Mouse (Mus musculus): Measurements from ENCODE around the gene Myo1b. TPM values are rescaled to one million over a fixed set of nuclear protein-coding genes. Genes with fewer than 3 reads are reported as not detected.

Gene Myo1b
- total and polyA plus RNA-seq, 3 experiments, result not detected

DNA sequence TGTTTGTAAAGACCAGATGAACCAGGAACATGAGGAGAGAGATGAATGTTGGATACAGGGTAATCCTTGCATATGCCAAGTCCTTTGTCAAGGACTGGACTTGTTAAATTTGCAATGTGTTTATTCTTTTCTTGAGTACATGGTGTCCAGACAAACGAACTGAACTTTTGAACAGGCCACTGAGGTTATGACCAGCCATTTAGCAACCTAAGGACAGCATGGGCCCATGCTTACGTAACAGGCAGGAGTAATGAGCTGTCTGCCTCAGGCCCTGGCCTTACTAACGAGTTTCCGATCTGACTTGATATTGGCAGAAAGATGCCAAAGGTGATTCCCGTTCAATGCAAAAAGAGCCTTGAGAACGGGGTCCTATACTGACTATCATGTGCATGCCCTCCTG, 156.2 kb downstream of the Myo1b start:
- Histone ChIP-seq H3K27ac (ENCODE audit: control insufficient read depth, low read depth, low read length) (no peak overlapping the region), H3K4me3 (ENCODE audit: control insufficient read depth in 1 of 2, insufficient read depth in 1 of 2, low read depth in 2 of 2, low read length in 2 of 2) (no peak overlapping the region), H3K9ac (ENCODE audit: control insufficient read depth, low read depth, low read length, poor library complexity, severe bottlenecking) (no peak overlapping the region), H3K36me3 (ENCODE audit: control insufficient read depth in 1 of 2, insufficient read depth in 2 of 2, low read length in 2 of 2) (no peaks in the 10 kb centered on the region), H3K27me3 (ENCODE audit: control insufficient read depth in 1 of 2, insufficient read depth in 2 of 2, low read length in 2 of 2) (no peaks in the 10 kb centered on the region), H3K79me2 (ENCODE audit: control insufficient read depth, insufficient read depth, low read length, poor library complexity) (no peaks in the 10 kb centered on the region), H3K9me3 (replicated peaks; ENCODE audit: insufficient read depth, low read length) (no peaks in the 10 kb centered on the region), H3K4me1 (ENCODE audit: control insufficient read depth in 1 of 2, insufficient read depth in 2 of 2, low read length in 2 of 2) (no peaks in the 10 kb centered on the region)
- no peak for DNase-seq (ENCODE audit: low read depth, low spot score)
- no peak for TF ChIP-seq EP300 (IDR thresholded peaks at IDR 0.05; ENCODE audit: low read depth in 1 of 2, low read length in 2 of 2)

DNA sequence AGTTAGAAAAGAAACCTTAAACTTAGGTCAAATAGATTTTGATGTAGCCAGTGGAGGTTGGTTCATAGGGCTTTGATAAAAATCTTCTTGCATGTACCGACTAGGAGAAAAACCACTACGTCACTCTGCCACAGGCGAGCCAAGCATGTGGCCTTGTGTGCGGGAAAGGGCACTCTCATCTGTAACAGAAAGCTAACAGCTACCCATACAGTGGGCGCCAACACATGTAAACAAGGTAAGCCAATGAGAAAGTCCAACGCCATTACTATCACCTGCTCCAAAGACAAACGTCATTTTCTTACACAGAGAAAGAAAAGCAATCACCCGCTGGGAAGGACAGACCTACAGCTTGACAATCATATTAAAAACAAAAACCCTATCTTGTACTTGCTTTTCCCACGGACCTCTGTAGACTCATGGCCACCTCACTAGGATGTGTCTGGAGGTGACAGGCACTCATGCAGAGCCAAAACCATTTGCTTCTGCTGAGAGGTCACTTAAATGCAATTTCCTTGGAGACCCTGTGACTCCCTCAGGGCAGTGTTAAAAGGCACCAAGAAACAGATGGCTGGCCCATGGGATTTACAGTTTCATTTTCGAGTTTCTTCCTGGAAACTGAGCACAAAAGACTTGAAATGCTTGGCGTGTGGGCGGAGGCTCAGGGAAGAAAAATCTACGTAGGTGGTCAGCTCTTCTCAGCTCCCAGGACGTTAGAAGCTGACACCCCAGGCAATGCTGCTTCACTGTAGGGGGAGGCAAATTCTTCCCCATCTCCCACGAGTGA, 157.4 kb downstream of the Myo1b start:
- TF ChIP-seq TBP (IDR thresholded peaks at IDR 0.05; ENCODE audit: low read depth, low read length) (no peak), USF1 (IDR thresholded peaks at IDR 0.05; ENCODE audit: low read depth, low read length) (no peak), KAT2A (conservative IDR thresholded peaks at IDR 0.05; ENCODE audit: low read depth, low read length) (no peak), MXI1 (IDR thresholded peaks at IDR 0.05; ENCODE audit: low read depth, low read length) (no peak), ZC3H11A (IDR thresholded peaks at IDR 0.05; ENCODE audit: low read depth, low read length) (no peak), RCOR1 (IDR thresholded peaks at IDR 0.05; ENCODE audit: low read depth, low read length) (no peak), TAL1 (IDR thresholded peaks at IDR 0.05; ENCODE audit: low read length) (no peak), MAFK (IDR thresholded peaks at IDR 0.05; ENCODE audit: borderline replicate concordance, low read depth, low read length) (no peak)
- Histone ChIP-seq H3K79me2 (ENCODE audit: control insufficient read depth, insufficient read depth, low read length, poor library complexity) (no peaks in the 10 kb centered on the region), H3K36me3 (ENCODE audit: control insufficient read depth in 1 of 2, insufficient read depth in 2 of 2, low read length in 2 of 2) (no peaks in the 10 kb centered on the region), H3K4me1 (ENCODE audit: control insufficient read depth in 1 of 2, insufficient read depth in 2 of 2, low read length in 2 of 2) (no peaks in the 10 kb centered on the region), H3K9me3 (replicated peaks; ENCODE audit: insufficient read depth, low read length) (no peaks in the 10 kb centered on the region), H3K27ac (ENCODE audit: control insufficient read depth, low read depth, low read length) (no peak overlapping the region), H3K4me3 (ENCODE audit: control insufficient read depth in 1 of 2, insufficient read depth in 1 of 2, low read depth in 2 of 2, low read length in 2 of 2) (no peak overlapping the region), H3K9ac (ENCODE audit: control insufficient read depth, low read depth, low read length, poor library complexity, severe bottlenecking) (no peak overlapping the region), H3K27me3 (ENCODE audit: control insufficient read depth in 1 of 2, insufficient read depth in 2 of 2, low read length in 2 of 2) (no peaks in the 10 kb centered on the region)
- no peak for DNase-seq (ENCODE audit: low read depth, low spot score)

DNA sequence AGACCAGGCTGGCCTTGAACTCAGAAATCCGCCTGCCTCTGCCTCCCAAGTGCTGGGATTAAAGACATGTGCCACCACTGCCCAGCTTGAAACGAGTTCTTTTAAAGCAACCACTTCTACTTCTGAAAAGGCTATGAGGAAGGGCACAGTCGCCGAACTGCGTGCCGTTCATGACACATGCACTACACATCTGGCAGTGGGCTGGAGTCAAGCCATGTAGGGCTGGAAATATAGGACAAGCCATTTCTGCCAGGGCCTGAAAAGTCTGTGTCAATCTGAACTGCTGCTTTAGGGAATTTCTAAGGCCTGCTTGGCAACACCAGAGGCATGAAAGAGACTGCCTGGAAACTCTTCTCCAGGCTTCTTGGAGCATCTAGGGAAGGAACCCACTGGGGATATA, 162.2 kb downstream of the Myo1b start:
- Histone ChIP-seq H3K9ac (ENCODE audit: control insufficient read depth, low read depth, low read length, poor library complexity, severe bottlenecking) (no peak overlapping the region), H3K36me3 (ENCODE audit: control insufficient read depth in 1 of 2, insufficient read depth in 2 of 2, low read length in 2 of 2) (no peaks in the 10 kb centered on the region), H3K27me3 (ENCODE audit: control insufficient read depth in 1 of 2, insufficient read depth in 2 of 2, low read length in 2 of 2) (no peaks in the 10 kb centered on the region), H3K79me2 (ENCODE audit: control insufficient read depth, insufficient read depth, low read length, poor library complexity) (no peaks in the 10 kb centered on the region), H3K9me3 (replicated peaks; ENCODE audit: insufficient read depth, low read length) (no peaks in the 10 kb centered on the region), H3K27ac (ENCODE audit: control insufficient read depth, low read depth, low read length) (no peak overlapping the region), H3K4me1 (ENCODE audit: control insufficient read depth in 1 of 2, insufficient read depth in 2 of 2, low read length in 2 of 2) (no peaks in the 10 kb centered on the region), H3K4me3 (ENCODE audit: control insufficient read depth in 1 of 2, insufficient read depth in 1 of 2, low read depth in 2 of 2, low read length in 2 of 2) (no peak overlapping the region)
- no peak for TF ChIP-seq CHD1 (IDR thresholded peaks at IDR 0.05; ENCODE audit: low read depth, low read length)
- TF ChIP-seq BHLHE40 (IDR thresholded peaks at IDR 0.05; ENCODE audit: borderline replicate concordance, low read depth, low read length), result no peak
- TF ChIP-seq MAFK (IDR thresholded peaks at IDR 0.05; ENCODE audit: borderline replicate concordance, low read depth, low read length), result no peak
- no peak for TF ChIP-seq MEF2A (IDR thresholded peaks at IDR 0.05; ENCODE audit: extremely low read depth, insufficient replicate concordance, low read depth, low read length, poor library complexity, severe bottlenecking)
- TF ChIP-seq USF2 (IDR thresholded peaks at IDR 0.05; ENCODE audit: borderline replicate concordance in 1 of 2, insufficient read depth in 1 of 2, low read depth in 1 of 2, low read length in 2 of 2), result no peak
- no peak for TF ChIP-seq MXI1 (IDR thresholded peaks at IDR 0.05; ENCODE audit: low read depth, low read length)
- no peak for DNase-seq (ENCODE audit: low read depth, low spot score)

Data from MEL (cell line).